Mouse (Mus musculus) cerebellum, adult 8-10 months (tissue): ENCODE data around the gene Nupl1.

Experiments
- DNase-seq: peaks from one replicate; pipeline ENCODE4 v3.0.0; 2022

Gene Nupl1

GRCm38 (mm10) chr14:60251281-60252003 lies at the start of gene Nupl1, which contains the start of gene Gm49336:
Gene Nupl1 (minus strand): TSS chr14:60251431.
Gene Gm49336 (minus strand): TSS chr14:60251507.
- DNase-seq: peak; percentile 97

GRCm38 (mm10) chr14:60301024-60301423 lies 49.8 kb upstream of the Nupl1 start:
- DNase-seq: no peak

GRCm38 (mm10) chr14:60300224-60300991 lies 49.2 kb upstream of the Nupl1 start:
- peak; percentile 36 for DNase-seq

- no peak for DNase-seq
These were observed 44.3 kb upstream of the Nupl1 start for GRCm38 (mm10) chr14:60295531-60295930.

GRCm38 (mm10) chr14:60290363-60290762 lies 39.1 kb upstream of the Nupl1 start:
- DNase-seq: no peak

GRCm38 (mm10) chr14:60286194-60286863 lies 35.1 kb upstream of the Nupl1 start:
- no peak for DNase-seq

GRCm38 (mm10) chr14:60275301-60276276 lies 24.4 kb upstream of the Nupl1 start:
- DNase-seq: no peak

GRCm38 (mm10) chr14:60273346-60273745 lies 22.1 kb upstream of the Nupl1 start:
- DNase-seq: no peak

GRCm38 (mm10) chr14:60269333-60269732 lies 18.1 kb upstream of the Nupl1 start:
- no peak for DNase-seq

GRCm38 (mm10) chr14:60264990-60265876 lies 14.0 kb upstream of the Nupl1 start, which contains the start of gene Mtmr6:
Gene Mtmr6 (plus strand): TSS chr14:60265228.
- peak; percentile 94 for DNase-seq

GRCm38 (mm10) chr14:60262316-60262715 lies 11.1 kb upstream of the Nupl1 start:
- DNase-seq: no peak

GRCm38 (mm10) chr14:60257851-60258250 lies 6.6 kb upstream of the Nupl1 start:
- no peak for DNase-seq

GRCm38 (mm10) chr14:60257101-60257500 lies 5.9 kb upstream of the Nupl1 start:
- no peak for DNase-seq

- no peak for DNase-seq
These were observed 5.1 kb upstream of the Nupl1 start for GRCm38 (mm10) chr14:60256356-60256755.

GRCm38 (mm10) chr14:60254774-60255173 lies 3.5 kb upstream of the Nupl1 start:
- no peak for DNase-seq

GRCm38 (mm10) chr14:60253466-60253865 lies 2.2 kb upstream of the Nupl1 start:
- no peak for DNase-seq

- DNase-seq: peak; percentile 45
These were observed 1.1 kb upstream of the Nupl1 start for GRCm38 (mm10) chr14:60252004-60253000.

- no peak for DNase-seq
These were observed 352 bp downstream of the Nupl1 start for GRCm38 (mm10) chr14:60250879-60251278.

GRCm38 (mm10) chr14:60250366-60250765 lies 865 bp downstream of the Nupl1 start:
- no peak for DNase-seq

GRCm38 (mm10) chr14:60238551-60238950 lies 12.7 kb downstream of the Nupl1 start:
- DNase-seq: no peak
